Mouse (Mus musculus): Measurements from ENCODE around the gene Bdnf.

The Bdnf gene

GRCm38 (mm10) chr2:109674532-109674931 lies at the start of gene Bdnf:
TSS of gene Bdnf (plus strand) at chr2:109674700.
- no peak for DNase-seq (ENCODE audit: low read depth, low spot score)

DNA sequence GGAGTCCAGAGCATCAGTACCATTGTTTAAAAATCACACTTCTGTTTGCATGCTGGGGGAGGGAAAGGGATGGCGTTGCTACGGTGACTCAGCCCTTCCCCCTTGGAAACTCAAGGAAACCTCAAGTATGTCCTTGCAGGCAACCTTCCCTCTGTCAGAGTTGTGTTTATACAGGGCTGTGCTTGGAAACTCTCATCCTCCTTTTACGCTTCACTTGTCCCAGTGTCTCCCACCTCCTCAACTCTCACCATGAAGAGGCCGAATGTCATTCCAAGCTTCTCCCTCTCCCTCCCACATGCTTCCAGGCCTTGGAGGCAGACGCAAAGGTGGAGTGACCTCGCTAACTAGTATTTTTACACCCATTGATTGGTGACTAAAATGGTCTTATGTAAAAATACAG lies 47.6 kb upstream of the Bdnf start:
- DNase-seq (ENCODE audit: low read depth, low spot score) = peak; percentile 39

- peak; percentile 78 for DNase-seq (ENCODE audit: low read depth, low spot score)
Measured at GRCm38 (mm10) chr2:109673509-109674455, 718 bp upstream of the Bdnf start.

- DNase-seq (ENCODE audit: low read depth, low spot score) = no peak
Measured at GRCm38 (mm10) chr2:109675051-109675450, 551 bp downstream of the Bdnf start.

GRCm38 (mm10) chr2:109675973-109676617 lies 1.6 kb downstream of the Bdnf start:
- peak; percentile 72 for DNase-seq (ENCODE audit: low read depth, low spot score)

- no peak for DNase-seq (ENCODE audit: low read depth, low spot score)
Measured at GRCm38 (mm10) chr2:109676618-109676974, 2.1 kb downstream of the Bdnf start.

- DNase-seq (ENCODE audit: low read depth, low spot score) = peak; percentile 66
Measured at GRCm38 (mm10) chr2:109677221-109678089, 3.0 kb downstream of the Bdnf start.

DNA sequence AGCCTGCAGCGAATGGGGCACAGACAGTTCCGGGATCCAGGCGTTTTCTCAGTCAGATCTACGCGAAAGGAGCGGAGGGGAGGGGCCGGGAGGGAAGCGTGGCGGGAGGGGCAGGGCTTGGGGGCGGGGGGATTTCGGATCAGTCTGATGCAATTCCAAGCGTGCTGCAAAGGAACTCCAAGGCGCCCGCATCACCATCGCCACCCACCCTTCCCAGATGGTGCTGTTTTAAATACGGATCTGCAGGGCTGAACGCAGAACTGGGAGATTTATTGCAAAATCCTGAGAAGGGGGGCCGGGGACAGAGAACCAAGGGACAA lies 3.5 kb downstream of the Bdnf start:
- peak; percentile 92 for DNase-seq (ENCODE audit: low read depth, low spot score)

DNA sequence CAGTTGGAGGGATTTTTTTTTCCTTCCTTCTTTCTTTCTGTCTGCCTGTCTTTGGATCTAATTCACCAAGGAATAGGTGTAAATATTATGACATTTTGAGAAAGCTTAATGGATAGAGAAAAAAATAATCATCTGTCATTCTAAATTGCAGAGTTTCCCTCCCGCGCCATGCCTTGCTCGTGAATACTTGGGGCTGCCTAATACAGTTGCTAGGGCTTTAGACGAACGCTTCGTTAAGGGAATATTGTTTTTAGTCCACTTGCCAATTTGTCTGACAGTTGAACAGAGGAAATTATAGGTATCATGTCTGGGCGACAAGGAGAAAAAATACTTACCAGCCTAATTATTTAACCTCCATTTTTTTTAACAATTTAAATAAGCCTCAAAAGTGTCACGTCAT lies 4.0 kb downstream of the Bdnf start:
- DNase-seq (ENCODE audit: low read depth, low spot score) = no peak

- DNase-seq (ENCODE audit: low read depth, low spot score) = no peak
Measured at GRCm38 (mm10) chr2:109679446-109679845, 4.9 kb downstream of the Bdnf start.

DNA sequence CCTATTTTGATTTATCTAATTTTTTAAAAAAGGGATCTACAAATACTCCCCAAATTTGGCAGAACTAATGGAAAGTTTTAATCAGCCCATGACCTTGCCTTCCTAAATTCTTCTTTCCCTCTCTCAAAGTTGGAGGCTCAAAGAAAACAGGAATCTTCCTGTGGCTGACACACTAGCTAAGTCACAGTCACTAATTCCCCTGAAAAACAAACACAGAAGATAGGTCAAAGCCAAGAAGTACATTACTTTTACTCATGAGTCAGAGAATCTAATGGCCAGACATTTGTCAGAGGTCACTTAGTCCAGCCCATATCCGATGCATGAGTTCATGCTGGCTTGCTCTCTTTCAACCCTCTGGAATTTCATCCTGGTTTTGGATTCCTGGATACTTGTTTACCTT lies 6.6 kb downstream of the Bdnf start:
- no peak for DNase-seq (ENCODE audit: low read depth, low spot score)

DNA sequence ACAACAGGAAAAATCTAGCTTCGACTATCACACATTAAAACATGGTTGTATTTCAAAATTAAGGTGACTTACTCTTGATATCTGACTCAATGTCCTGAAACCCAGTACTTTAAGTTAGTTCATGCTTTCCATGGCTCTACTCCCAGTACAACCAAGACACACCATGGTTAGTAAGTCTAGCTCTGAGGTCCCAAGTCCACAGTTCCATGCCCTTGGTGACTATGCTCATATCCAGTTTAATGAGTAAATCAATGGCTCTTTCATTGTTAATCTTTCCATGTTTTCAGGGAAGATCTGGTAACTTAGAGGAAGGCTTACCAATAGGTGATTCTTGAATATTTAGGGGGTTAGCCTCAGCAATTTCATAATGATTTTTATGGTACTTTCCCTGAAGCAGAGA lies 14.2 kb downstream of the Bdnf start:
- no peak for DNase-seq (ENCODE audit: low read depth, low spot score)

DNA sequence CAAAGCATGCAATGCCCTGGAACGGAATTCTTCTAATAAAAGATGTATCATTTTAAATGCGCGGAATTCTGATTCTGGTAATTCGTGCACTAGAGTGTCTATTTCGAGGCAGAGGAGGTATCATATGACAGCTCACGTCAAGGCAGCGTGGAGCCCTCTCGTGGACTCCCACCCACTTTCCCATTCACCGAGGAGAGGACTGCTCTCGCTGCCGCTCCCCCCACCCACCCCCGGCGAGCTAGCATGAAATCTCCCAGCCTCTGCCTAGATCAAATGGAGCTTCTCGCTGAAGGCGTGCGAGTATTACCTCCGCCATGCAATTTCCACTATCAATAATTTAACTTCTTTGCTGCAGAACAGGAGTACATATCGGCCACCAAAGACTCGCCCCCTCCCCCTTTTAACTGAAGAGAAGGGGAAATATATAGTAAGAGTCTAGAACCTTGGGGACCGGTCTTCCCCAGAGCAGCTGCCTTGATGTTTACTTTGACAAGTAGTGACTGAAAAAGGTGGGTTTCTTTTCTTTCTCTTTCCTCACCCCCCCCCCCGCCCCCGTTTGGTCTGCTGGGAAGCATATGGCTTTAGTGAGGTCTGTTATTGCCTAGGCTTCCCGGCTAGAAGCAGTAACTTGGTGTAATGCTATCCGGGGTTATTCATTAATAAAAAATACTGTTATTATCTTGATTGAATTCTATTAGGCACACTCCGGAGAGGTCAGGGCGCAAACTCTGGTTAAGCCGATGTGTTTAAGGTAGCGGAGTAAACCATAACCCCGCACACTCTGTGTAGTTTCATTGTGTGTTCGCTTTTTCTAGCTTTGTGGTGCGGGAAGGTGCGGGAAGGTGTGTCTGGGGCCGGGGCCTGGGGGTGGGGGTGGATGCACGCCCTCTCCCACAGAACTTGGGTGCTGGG lies 18.0 kb downstream of the Bdnf start:
- no peak for DNase-seq (ENCODE audit: low read depth, low spot score)

- peak; percentile 61 for DNase-seq (ENCODE audit: low read depth, low spot score)
Measured at GRCm38 (mm10) chr2:109693178-109694115, 18.9 kb downstream of the Bdnf start.

GRCm38 (mm10) chr2:109694116-109694837 lies 19.8 kb downstream of the Bdnf start:
- DNase-seq (ENCODE audit: low read depth, low spot score) = peak; percentile 23

GRCm38 (mm10) chr2:109694838-109695225 lies 20.3 kb downstream of the Bdnf start:
- peak; percentile 83 for DNase-seq (ENCODE audit: low read depth, low spot score)

- no peak for DNase-seq (ENCODE audit: low read depth, low spot score)
Measured at GRCm38 (mm10) chr2:109697151-109697550, 22.7 kb downstream of the Bdnf start.

DNA sequence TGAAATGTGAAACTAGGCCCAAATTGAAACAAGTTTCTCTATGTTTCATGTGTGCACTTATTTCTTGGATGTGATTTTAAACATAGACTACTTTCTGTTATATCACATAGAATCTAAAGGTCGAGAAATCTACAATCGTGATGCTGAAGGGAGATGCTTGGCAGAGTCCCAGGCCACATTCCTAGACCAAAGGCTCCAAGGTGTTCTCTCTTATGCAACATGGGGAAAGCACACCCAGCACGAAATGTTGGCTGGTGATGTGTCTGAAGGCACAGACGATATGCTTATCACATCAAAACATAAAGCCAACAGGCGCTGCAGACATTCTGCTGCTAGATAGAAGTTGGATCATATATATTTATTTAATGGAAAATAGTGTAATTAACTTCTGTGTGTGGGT lies 25.8 kb downstream of the Bdnf start:
- DNase-seq (ENCODE audit: low read depth, low spot score) = no peak

- DNase-seq (ENCODE audit: low read depth, low spot score) = no peak
Measured at GRCm38 (mm10) chr2:109703588-109703987, 29.1 kb downstream of the Bdnf start.
